Mouse (Mus musculus) neutrophil, adult 5-6 weeks (primary cell): ENCODE data around the gene Usp22. TPM values are rescaled to one million over a fixed set of nuclear protein-coding genes. Genes with fewer than 3 reads are reported as not detected.
A peak's percentile ranks its signal among the peaks of the same experiment; 100 is the strongest.
"Not testable (repeated sequence)": the region's sequence is repeated elsewhere in the genome, so short reads cannot be mapped to it uniquely, and the experiment has no call there.

Experiments used
- ATAC-seq: fragments of 151-379, 151-347 bp; 2 replicates; pipeline ENCODE4 v1.8.0; 2017; ENCODE audit warnings: mild to moderate bottlenecking, moderate TSS enrichment; ENCODE audit not compliant: insufficient number of reproducible peaks, poor library complexity, low FRiP score, severe bottlenecking; ENCODE audit errors: extremely low read depth
- total RNA-seq: library from RNA; stranded (forward); fragments of 200-1000 nt; gene quantifications from 2 replicates; pipeline ENCODE4 v1.2.3, GENCODE M21; 2017

Gene Usp22
- total RNA-seq, 1 experiment from 2014 or later, result 94.3 TPM

DNA sequence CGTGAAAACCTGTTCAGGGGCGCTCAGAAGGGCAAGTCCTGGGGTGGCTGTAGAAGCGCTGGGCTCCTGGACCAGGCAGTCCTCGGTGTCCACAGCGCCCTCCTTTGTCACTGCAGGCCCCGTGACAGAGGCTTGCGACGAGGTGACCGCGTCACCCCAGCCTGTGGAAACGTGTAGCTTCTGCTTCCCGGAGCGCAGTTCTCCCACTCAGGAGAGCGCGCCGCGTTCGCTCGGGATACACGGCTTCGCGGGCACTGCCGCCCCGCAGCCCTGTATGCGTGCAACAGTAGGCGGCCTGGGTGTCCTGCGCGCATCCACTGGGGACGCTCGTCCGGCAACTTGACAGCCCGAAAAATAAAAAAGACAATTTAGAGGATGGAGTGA lies 27.6 kb downstream of the Usp22 start:
- no peak for ATAC-seq

DNA sequence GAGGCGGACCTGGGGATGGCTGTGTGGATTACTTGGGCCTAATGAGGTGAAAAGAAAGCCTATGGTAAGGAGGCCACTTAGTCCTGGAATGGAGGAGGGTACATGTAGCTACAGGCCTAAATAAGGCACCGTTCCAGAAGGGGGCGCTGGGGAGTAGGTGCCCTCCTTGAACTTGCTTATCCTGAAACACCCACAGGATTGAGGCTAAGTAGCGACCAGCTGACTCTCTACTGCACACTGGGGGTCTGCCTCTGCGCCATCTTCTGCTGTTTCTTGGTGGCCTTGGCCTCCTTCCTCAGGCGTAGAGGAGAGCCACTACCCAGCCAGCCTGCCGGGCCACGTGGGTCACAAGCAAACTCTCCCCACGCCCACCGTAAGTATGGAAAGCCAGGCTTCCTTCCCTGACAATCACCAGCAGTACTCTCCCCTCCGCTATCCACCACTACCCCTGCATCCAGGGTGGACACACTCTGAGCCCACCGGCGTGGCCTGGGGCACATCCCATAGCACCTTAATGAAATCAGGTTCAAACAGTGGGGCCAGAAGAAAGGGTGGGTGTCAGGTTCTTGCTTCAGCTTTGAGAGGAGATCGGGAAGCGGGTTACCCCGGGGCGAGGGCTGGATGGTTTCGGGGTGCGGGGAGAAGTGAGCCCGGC lies 28.1 kb downstream of the Usp22 start:
- no peak for ATAC-seq

DNA sequence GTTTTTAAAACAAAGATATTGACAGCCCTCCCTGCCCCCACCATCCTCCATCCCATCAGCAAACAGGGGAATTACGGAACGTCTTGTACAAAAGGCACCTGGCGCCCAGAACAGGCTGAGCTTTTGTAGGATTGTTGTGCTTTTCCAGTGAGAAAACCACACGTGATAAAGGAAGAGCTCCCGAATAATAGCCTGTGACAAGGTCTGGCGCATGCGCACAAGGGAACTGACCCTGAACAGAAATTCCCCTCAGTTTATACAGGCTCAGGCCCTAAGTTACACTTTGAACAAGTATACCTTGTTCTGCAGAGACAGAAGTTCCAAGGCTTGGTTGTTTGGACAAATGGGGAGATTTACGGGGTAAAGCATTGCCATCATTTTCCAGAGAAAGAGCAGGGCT lies 29.3 kb downstream of the Usp22 start:
- no peak for ATAC-seq

DNA sequence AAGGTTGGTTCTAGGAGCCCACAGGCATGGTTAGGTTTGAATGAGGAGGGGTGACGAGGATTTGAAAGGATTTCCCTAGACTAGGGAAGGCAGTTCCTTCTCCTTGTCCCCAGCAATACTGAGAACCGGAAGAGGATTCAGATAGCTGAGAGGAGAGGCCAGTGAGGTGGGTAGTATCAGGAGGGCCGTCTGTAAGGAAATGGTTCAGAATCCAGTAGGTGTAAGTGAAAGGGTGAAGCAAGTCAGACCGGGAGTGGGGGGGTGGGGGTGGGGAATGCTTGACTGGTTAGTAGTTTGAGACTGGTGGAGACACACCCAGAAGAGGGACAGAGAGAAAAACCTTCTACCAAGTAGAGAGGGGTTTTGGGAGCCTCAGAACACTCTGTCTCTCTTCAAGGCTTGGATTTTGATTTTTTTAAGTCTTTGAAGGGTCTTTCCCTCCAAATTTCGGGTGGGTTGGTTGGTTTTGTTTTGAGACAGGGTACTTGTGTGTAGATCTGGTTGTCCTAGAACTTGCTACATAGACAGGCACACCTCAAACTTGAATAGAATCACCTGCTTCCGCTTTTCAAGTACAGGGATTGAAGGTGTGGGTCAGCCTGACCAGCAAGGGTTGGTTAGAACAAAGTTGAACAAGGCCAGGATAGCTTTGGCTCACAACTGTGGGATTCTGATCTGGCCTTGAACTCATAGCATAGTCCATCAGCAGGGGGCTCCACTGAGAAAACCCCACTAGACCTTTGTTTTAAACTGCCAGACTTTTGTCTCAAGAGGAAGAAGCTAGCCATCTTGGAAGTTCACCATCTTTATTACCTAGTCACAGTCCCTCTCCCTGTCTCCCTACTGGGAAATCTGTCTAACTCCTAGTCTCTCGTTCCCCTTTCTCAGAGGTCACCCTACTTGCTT lies 31.0 kb downstream of the Usp22 start:
- ATAC-seq, result peak; percentile 30; the same call in 1 of the 2 replicates

DNA sequence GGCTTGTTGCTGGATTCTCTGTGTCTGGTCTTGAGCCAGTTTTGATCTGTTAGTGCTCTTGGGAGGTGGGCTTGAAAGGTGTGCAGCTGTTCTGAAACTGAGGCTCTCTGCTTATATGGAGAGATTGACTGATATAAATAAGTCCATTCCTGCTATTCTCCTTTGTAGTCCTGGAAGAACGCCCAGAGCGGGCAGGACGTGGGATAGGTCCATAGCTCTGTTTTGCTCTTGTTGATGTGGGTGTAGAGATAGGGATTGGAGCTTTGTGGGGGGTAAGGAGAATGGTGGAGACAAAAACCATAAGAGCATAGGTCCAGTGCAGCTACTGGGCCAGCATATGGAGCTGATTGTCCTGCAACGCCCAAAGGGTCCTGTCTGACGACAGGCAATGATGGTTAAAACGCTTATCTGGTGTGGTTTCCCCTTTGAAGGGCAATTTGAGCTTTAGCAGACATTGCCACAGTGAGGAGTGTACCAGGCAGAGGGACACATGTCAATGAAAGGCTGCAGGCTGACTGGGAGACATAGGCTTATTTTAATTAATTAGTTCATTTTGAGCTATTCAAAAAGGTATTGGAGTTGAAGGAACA lies 31.8 kb downstream of the Usp22 start:
- no peak for ATAC-seq

DNA sequence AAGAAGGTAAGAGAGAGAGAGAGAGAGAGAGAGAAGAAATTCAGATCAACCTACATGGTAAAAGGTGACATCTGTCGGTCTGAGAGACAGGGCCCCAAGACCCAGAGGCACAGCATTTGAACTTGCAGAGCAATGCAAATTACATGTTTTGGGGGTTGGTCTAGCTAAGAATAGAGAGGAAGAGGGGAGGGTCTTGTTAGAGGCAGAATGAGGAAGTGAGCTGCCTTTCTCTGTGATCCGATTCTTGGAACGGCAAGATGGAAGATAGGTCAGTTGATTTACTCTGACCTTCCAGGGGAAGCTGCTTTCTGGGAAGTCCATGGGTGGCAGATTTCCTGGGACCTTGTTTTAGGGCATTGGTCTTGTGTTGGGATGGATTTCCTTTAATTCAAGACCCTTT lies 32.6 kb downstream of the Usp22 start:
- peak; percentile 88 for ATAC-seq

DNA sequence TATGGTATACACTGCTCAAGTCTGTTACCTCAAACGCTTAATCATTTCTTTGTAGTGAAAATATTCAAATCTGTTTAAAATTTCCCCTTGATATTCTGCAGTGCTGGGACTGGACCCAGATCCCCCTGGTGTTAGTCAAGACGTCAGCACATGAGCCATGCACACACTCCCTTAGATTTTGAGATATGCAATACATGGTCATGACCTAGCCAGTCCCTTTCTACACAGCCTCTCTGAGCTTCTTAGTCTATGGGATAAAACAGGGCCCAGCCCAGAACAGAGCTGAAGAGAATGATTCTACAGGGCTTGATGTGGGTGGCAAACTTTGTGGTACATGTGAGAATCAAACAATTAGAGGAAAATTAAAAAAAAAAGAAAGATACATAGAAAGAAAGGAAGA lies 33.2 kb downstream of the Usp22 start:
- ATAC-seq, result no peak

DNA sequence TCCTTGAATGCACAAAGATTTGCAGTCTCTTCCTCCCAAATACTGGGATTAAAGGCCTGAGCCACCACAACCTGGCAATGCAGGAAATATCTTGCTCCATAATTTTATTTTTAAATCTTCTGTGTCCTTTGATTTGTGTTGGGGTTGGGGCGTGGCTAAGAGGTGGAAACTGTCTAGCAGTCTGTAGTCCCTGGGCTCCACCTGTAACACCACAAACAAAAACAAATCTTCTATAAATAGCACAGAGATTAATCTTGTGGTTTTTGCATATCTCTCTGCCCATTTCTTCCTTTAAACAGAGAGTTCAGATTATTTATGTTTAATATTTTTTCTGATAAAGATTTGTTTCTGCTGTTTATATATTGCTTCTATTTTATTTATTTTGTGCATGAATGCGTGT lies 41.9 kb downstream of the Usp22 start:
- ATAC-seq, result no peak

DNA sequence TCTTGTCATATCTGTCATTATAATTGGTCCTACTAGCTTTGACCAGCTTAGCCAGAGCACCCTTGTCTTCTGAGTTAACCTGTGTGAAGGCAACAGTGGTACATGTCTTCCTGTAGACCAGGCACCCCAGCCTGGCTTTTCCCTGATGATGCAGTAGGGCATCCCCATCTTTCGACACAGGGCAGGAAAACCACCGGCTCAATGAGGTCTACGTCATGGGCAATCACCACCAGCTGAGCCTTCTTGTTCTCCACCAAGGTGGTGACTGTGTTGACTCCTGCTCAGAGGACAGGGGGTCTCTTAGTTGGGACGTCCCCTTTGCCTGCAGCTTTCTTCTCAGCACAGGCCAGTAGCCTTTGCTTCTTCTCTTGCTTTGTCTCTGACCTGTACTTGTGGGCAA lies 44.2 kb downstream of the Usp22 start:
- not testable (repeated sequence) for ATAC-seq

DNA sequence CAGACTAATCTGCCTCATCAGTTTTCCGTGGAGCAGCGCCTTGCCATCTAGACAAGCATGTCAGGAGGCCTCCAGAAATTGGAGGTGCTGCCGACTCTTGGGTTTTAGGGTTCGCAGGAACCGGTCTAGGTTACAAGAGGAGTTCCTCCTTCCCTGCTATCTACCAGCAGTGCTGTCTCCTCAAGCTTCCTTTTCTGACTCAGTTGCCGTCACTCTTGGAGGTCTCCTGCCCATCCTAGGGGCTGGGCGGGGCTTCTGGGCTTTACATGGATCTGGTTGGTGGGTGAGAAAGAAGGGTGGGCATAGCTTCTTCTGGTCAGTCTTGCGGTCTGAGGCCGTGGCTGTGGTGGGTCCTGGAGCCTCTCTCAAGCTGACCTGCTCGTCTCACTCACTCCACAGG lies 45.5 kb downstream of the Usp22 start:
- ATAC-seq, result no peak

DNA sequence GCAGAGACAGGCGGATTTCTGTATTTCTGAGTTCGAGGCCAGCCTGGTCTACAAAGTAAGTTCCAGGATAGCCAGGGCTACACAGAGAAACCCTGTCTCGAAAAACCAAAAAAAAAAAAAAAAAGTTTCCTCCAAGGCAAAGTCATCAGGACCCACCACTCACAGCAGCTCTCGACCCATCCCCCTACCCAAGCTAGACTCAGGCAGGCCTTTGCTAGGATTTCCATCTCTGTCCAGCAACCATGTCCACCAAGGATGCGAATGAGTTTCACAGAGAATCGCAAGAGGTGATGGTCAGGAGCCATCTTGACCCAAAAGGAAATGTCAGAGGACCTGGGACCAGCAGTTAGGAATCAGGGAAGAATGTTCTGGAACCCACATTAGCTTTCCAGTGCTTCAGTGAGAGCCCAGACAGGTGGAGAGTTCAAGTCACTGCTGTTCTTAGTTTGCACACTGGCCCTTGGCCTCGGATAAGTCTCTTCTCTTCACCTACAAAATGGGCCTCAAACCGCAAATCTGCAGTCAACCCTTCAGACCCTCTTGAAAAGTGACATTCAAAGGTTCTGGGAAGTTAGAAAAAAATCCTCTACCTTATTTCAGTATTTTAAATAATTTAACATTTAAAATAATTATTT lies 47.3 kb downstream of the Usp22 start:
- ATAC-seq, result no peak

DNA sequence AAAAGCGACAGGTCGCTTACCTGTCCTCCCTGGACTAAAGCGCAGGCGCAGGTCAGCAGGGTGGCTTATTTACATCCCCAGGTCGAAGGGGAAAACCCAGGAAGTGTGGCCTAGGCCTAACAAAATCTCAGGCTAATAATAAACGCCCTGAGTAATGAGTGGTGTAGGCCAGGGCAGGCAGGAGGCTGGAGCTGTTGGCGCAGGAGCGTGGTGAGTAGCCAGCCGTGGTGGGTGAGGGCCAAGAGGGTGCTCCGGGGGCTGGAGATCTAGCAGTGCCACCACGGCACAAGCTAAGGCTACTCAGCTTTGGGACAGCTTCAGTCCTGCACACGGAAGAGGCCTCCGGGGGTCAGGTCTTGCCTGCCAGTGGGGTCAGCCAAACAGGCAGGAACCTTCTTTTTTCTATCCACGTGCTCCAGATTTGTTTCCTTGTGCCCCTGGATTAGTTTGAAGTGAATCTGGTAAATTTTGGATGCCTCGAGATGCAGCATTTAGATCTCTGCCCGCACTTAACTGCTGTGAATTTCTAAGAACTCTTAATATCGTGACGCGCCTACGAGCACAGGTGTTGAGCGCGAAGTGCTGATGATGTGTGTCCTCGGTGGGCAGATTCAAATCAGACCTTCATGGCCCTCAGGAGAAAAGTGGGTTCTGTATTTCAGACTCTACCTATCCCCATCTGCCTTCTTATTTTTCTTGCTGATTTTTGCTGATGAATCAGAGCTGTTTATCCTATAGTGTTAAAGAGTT lies 48.1 kb downstream of the Usp22 start, which contains the start of gene Tnfrsf13b:
TSS of gene Tnfrsf13b (plus strand) at position 150 of the 750 bp plus-strand sequence.
- ATAC-seq, result peak; percentile 66

DNA sequence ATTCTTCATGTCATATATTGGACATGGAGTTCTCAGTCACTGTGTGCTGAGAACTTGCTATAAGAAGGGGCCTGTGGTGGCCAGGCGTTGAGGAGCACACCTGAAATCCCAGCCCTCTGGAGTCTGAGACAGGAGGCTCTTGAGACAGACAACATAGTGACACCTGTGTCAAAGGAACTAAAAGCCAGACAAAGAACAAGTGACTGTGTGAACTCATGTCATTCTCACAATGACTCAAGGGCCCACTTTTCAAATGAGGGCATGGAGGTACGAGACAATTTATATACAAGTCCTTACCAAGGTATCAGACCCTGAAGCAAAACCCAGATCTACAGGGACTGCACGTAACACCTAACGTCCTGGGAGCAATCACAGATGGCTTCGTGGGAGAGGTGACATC lies 48.9 kb downstream of the Usp22 start:
- no peak for ATAC-seq

DNA sequence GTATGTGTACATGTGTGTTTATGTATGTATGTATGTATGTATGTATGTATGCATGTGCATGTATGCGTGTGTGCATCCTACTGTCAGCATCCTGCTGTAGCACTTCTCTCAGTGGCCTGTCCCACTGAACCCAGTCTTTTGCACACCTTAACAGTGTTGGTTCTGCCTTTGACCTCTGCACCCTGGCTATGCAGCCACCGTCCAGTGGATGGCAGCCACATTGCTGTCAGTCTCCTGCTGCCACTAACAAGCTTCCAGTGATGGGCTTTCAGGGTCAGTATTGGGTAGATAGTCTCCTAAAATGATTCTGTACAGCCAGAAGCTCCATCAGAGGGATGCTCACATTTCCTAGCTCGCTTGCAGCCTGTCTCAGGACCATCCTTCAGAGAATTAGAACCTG lies 51.0 kb downstream of the Usp22 start:
- ATAC-seq, result no peak

DNA sequence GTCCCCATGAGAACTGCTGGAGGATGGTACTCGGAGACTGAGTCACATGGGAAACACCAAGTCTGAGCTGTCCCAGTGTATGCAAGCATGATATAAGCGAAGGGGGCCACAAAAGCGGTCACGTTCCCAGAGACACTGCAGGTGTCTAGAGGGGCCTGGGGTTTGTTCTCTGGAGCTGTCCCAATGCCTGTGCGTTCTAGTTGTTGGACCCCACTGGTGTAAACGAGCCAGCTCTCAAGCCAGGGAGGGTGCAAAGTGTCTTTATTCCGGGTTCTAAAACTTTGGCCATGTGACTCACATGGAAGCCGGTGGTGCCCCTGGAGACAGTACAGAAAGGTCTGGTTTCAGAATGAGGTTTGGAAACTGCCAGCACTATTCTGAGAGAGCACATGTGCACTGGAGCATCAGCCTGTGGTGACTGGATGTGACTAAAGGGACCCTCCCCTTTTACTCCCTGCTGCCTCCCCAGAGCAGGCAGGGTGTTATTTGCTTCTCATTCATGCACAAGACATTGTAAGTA lies 52.0 kb downstream of the Usp22 start:
- ATAC-seq, result peak; percentile 64

DNA sequence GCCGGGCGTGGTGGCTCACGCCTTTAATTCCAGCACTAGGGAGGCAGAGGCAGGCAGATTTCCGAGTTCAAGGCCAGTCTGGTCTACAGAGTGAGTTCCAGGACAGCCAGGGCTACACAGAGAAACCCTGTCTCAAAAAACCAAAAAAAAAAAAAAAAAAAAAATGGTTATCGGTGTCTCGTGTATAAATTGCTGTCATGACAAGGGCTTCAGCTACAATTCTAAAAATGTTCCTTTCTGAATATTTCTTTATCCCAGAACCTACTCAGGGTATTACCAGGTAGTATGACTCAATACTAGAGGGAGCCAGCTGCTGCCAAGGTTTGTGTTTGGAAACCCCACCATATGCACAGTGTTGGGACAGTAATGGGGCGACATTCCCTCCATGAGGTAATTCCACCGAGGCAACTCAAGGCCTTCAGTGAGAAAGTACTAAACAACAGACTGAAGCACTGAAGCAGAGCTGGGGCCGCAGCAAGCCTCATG lies 52.5 kb downstream of the Usp22 start:
- no peak for ATAC-seq

DNA sequence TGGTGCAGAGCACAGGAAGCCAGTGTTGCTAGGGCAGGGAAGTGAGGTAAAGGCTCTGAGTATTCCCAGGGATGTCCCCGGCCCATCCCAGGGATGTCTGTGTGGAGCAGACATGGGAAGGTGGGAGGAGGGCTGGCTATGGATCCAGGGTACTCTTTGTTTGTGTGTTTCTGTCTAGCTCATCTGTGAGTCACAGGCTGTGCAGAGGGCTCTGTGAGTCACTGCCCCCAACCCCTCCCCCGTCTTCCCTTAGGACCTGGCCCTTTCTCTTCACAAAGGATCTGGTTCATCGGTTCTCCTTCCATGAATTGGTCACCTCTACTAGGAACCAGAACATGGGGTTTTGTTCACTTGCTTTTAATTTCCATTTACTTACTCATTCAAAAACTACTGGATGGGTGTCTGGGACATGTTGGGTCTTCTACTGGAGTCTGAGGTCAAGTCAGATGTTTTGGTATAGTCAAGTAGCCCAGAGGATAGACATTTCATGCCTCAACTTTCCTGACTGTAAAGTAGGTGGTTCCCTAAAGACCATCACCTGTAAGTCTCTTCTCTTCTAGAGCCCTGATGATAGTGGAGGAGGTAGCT lies 54.8 kb downstream of the Usp22 start:
- no peak for ATAC-seq

DNA sequence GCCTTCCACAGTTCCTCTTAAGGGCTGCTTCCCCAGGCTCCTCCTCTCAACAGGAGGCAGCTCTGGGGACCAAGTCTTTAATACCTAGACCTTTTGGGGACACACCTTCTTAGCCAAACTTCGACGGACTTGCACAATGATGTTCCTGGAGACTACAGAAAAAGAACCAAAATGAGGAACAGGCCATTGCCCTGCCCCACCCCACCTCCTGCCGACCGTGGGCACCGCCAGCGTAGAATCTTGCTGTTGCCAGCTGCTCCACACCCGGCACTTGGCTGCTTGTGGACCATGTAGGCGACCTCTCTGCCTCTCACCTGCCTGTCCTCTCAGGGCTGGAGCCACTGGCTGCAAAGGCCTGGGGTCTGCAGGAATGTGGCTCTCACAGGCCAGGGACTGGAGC lies 58.6 kb downstream of the Usp22 start:
- peak; percentile 57 for ATAC-seq
